Mouse (Mus musculus): Measurements from ENCODE around the gene Cic.

Cic gene

DNA sequence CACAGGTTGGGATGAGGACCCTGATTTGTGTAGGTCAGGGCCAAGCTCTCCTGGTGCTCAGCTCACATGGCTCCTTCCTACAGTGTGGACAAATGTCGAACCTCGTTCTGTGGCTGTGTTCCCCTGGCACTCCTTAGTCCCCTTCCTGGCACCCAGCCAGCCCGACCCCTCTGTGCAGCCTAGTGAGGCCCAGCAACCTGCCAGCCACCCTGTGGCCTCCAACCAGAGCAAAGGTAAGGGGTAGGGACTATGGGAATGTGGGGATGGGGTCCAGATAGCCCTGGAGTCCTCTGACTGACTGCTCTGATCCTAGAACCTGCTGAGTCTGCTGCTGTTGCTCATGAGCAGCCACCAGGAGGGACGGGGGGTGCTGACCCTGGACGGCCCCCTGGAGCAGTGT lies 17.3 kb downstream of the Cic start:
- peak; percentile 18 for DNase-seq

DNA sequence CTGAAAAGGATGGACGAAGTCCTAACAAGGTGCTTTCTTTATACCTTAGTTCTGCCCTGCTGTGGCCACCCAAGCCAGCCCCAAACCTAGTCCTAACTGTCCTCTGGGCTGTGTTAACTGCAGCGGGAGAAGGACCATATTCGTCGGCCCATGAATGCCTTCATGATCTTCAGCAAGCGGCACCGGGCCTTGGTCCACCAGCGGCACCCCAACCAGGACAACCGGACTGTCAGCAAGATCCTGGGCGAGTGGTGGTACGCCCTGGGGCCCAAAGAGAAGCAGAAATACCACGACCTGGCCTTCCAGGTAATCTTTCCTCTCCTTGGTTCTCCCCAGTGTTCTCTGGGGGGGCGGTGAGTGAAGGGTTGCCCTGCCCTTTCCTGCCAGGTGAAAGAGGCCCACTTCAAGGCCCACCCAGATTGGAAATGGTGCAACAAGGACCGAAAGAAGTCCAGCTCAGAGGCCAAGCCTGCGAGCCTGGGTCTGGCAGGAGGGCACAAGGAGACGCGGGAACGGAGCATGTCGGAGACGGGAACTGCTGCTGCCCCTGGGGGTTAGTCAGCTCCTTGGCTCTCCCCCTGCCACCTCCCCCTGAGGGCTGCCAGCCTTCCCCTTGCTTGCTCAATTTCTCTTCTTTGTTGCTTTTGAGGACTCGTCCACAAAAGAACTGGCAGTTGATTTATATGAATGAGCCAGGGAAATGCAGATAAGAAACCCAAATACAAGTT lies 18.2 kb downstream of the Cic start:
- no peak for DNase-seq

DNA sequence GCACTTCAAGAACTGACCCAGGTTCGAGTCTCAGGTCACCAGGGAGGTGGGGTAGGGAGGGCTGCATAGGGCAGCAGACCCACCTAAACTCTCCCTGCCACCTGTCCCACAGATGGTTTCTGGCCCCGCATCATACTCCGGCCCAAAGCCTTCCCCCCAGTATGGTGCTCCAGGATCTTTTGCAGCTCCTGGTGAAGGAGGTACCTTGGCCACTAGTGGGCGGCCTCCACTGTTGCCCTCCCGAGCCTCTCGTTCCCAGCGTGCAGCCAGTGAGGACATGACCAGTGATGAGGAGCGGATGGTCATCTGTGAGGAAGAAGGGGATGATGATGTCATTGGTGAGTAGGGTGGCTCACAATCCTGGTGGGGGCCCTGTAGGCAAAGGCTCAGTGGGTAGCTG lies 19.5 kb downstream of the Cic start:
- DNase-seq = no peak

DNA sequence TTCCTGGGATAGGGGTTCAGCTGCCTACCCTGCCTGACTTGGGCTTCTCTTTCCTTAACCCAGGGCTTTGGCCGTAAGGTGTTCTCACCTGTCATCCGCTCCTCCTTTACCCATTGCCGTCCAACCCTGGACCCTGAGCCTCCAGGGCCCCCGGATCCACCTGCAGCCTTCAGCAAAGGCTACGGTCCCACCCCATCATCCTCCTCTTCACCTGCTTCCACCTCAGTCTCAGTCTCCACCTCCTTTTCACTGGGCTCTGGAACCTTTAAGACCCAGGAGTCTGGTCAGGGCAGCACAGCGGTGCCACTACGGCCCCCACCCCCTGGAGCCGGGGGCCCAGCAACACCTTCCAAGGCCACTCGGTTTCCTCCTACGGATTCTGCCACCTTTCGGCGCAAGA lies 20.5 kb downstream of the Cic start:
- no peak for DNase-seq

DNA sequence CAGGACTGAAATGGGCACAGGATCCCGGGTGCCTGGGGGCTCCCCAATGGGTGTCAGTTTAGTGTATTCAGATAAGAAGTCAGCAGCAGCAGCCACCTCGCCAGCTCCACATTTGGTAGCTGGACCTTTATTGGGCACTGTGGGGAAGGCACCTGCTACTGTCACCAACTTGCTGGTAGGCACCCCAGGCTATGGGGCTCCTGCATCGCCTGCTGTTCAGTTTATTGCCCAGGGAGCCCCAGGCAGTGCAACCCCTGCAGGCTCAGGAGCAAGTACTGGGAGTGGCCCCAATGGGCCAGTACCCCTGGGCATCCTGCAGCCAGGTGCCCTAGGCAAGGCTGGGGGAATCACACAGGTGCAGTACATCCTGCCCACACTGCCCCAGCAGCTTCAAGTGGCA lies 21.2 kb downstream of the Cic start:
- no peak for DNase-seq

DNA sequence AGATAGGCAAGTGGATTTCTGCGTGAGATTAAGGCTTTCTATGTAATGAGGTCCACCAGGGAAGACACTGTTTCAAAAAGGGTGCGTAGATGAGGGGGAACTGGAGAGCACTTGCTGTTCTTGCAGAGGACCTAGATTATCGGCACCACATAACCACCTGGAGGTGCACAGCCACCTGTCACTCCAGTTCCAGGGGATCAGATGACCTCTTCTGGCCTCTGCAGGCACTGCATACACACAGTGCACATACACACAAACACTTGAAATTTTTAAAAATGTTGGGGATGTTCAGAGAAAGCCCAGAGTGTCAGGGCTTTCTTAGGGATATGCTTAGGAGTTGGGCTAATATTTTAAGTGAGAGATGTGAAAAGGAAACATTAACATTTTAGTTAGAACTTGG lies 22.4 kb downstream of the Cic start:
- DNase-seq = no peak

DNA sequence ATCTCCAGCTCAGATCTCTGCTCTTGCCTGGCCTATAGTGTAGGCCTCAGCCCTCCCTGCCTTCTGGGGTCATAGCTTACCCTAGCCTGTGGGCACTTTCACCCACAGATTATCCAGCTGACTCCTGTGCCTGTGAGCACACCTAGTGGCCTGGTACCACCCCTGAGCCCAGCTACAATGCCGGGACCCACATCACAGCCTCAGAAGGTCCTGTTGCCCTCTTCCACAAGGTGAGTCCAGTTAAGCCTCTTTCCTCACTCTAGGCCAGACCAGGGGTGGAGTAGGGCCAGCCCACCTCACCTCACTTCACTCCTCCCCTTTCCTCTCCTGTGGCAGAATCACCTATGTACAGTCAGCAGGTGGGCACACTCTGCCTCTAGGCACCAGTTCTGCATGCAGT lies 23.0 kb downstream of the Cic start:
- peak; percentile 30 for DNase-seq

DNA sequence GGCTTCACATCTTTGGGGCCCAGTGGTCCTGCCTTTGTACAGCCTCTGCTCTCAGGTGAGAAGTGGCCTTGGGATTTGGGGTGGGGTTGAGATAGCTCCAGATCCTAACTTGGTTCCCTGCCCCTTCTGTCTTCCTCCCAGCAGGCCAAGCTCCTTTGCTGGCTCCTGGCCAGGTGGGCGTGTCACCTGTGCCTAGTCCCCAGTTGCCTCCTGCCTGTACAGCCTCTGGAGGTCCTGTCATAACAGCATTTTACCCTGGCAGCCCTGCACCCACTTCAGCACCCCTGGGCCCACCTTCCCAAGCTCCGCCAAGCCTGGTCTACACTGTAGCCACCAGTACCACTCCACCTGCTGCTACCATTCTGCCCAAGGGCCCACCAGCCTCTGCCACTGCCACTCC lies 23.4 kb downstream of the Cic start:
- peak; percentile 40 for DNase-seq

DNA sequence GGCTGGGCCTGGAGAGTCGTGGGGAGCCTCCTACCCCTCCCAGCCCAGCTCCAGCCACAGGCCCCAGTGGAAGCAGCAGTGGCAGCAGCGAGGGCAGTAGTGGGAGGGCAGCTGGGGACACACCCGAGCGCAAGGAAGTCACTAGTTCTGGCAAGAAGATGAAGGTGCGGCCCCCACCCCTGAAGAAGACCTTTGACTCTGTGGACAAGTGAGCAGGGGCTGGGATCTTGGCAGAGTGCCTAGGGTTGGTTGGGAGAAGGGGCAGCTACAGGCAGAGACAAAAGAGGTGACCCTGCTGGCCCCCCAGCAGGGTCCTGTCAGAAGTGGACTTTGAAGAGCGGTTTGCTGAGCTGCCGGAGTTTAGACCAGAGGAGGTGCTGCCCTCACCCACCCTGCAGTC lies 24.6 kb downstream of the Cic start:
- no peak for DNase-seq

DNA sequence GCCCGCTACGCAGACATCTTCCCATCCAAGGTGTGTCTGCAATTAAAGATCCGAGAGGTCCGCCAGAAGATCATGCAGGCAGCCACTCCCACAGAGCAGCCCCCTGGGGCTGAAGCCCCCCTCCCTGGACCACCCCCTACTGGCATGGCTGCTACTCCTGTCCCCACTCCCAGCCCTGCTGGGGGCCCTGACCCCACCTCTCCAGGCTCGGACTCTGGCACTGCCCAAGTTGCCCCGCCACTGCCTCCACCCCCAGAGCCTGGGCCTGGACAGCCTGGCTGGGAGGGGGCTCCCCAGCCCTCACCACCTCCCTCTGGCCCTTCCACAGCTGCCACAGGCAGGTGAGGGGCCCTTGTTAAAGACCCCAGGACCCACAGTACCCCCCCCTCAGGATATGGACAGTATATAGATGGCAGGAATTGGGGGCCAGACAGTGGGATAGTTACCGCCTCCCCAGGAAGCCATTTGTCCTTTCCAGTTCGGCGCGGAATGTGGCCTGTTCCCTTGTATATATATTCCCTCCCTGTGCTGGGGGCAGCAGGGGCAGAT lies 25.8 kb downstream of the Cic start:
- no peak for DNase-seq

DNA sequence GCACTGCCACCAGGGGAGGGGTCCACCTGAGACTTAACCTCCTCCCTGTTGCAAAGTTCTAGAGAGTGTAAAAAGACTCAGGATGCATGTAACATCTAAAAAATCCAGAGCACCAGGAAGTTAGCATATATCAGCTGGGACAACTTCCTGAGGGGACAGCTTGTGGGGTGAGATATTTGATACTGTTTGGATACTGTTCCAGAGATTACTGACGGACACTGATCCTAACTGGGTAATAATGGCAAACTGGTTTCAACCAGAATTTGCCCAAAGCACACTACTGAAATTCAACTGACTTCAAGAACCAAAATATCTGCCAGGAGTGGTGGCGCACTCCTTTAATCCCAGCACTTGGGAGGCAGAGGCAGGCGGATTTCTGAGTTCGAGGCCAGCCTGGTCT lies 27.0 kb downstream of the Cic start:
- DNase-seq = no peak

DNA sequence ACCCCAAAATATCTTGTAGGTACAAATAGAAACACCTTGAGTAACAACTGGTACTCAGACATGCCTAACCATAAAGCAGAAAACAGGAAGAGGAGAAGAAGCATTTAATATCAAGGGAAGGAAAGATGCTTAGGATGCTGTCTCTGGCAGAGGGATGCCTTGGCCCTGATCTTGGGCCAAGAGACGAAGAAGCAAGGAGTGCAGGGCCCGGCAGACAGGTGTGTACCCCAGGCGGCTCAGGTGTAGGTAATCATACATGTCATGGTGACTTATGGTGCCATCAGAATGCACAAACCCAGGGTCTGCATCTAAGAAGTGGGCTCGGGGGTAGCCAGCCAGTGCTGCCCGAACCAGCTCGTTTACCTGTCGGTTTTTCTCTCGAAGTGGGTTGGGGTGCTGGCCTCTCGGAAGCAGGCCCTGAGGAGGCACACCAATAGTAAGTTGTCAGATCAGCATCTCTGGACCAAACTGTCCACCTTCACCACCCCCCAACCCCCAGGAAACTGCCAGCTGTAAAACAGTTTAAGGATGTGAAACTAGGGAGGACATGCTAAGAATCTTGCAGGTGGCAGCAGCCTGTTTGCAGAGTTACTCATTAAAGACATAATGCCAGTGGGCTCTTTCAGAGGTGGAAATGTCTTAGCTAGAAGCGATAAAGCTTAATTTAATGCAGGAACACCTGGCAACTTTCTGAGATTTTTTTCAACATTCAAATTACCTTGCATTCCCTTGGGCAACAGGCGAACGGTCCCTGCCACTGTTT lies 27.6 kb downstream of the Cic start:
- DNase-seq = no peak

DNA sequence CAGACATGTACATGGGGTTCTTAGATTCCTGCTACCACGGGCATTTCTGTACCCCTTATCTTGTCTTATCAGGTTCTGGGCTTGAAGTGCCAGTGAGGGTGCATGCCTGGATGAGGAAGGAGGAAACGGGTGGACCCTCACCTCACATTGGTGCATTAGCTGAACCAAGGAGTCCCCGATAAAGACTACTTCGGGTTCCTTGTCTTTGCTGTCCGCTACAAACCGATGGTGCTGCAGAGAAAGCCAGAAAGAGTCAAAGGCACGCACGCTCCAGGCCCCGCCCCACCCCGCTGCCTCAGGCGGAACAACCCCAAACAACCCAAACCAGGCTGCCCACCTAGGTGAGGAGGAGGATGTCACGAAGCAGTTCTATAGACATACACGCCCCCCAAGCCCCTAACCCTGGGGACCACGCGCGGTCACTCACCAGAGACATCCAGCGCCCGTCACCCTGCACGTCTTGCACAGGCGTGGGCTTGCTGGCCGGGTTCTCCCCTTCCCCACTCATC lies 29.5 kb downstream of the Cic start:
- DNase-seq = no peak

DNA sequence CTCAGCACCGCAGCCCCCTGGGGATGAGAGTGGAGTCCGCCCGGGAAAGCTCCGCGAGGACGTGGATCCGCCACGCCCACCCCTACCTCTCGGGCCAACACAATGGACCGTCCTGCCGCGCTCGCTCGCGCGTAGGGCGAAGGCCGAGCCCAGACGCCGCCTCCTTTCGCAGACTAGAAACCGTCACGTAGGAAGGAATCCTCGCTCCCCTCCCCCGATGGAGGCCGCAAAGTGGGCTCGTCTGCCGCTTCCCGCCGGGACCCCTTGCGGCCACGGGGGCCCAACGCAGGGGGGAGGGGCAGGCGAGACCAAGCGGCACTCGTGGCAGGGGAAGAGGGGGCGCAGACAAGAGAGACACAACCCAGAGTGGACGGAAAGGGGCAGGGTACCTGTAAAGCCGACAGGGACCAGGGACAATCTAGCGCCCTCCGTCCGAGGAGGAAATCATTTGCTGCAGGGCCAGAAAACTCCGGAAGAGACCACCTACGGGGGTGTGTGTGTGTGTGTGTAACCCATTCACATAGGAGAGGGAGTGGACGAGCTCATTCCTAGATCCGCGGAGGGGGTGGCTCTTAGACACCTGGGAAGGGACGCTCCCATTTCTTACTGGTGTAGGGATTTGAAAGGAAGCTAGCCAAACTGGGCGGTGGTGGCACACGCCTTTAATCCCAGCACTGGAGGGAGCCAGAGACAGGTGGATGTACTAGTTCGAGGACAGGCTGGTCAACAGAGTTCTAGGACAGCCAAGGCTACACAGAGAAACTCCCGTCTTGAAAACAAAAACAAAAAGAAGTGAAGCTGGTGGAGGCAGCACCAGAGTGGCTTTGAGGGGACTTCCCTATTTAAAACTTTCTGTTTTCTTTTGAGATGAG lies 30.2 kb downstream of the Cic start, which contains the start of gene Pafah1b3:
TSS of gene Pafah1b3 (minus strand) at position 533 of the 872 bp plus-strand sequence.
- peak; percentile 99 for DNase-seq

DNA sequence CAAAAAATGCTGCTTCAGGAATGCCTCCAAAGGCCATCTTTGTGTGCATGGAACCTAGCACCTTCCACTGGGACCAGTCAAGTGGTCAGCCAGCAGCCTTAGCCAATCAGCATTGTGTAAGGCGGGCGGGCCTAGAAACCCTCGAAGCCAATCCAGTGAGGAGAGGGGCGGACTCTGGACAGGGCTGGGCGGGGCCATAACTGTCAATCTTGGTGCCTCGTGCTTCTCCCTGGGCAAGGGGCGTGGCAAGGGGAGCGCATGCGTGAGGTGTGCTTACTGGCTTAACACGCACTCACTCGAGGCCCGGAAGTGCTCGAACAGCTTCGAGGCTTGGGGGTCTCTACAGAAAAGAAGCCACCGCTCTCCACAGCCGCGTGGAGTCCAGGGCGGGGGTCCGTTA lies 33.6 kb downstream of the Cic start, which contains the start of gene Prr19:
TSS of gene Prr19 (plus strand) at position 349 of the 400 bp plus-strand sequence.
- DNase-seq = peak; percentile 86

DNA sequence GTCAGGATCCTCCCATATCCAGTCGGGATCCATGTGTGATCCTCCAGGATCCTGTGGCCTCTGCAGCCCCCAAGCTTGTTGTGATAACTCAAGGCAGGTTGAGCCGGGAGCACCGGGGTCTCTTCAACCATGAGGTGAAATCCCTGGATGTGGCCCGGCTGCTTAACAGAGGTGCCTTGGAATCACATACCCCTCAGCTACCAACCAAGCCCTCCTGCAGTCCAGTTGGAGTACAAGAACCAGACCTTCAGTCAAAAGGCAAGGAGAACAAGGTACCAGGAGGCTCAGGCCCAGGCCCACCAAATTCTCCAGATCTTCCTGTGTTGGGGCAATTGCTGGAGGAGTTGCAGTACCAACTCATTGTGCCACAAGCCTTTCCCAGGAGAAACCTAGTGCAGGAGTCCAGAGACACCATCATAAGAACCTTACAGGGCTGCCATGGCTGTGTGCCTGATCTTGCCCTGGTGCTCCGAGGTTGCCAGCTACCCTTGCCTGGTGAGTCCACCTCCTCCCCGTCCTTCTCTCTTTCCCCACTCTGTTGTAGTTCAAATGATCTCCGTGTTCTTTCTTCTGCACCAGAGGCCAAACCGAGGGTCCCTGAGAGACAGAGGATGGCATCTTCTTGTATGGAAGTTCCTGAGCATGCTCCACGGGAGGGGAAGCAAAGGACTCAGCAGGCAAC lies 35.6 kb downstream of the Cic start:
- no peak for DNase-seq

DNA sequence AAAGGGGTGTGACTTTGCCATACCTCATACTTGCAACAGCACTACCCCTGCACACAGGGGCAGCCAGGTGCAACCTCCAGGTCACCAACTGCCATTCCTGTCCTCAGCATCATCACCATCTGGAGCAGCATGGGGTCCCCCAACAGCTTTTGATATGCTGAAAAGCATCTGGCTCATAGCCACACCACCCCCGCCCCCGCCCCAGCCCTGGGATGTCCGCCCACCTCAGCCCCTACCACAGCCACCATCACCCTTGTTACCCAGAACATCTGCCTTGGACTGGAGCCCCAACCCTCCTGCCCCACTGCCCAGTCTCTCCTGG lies 36.1 kb downstream of the Cic start:
- DNase-seq = no peak

DNA sequence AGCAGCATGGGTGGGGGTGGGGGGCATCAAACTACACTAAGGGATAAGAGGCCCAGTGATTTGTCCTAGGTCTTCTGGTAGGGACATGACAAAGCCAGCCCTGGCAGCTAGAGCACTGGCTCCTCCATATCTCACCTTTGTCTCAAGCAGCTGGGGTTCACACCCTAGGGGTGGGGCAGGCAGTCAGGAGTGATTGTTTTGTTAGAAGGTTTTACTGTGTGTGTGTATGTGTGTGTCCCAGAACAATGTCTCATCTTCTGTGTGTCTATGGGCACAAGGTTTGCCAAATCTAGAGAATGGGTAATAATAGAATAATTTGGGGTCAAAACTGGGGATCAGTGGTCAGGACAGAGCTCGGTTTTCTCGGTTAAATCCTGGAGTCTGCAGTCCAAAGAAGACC lies 38.0 kb downstream of the Cic start:
- DNase-seq = no peak

DNA sequence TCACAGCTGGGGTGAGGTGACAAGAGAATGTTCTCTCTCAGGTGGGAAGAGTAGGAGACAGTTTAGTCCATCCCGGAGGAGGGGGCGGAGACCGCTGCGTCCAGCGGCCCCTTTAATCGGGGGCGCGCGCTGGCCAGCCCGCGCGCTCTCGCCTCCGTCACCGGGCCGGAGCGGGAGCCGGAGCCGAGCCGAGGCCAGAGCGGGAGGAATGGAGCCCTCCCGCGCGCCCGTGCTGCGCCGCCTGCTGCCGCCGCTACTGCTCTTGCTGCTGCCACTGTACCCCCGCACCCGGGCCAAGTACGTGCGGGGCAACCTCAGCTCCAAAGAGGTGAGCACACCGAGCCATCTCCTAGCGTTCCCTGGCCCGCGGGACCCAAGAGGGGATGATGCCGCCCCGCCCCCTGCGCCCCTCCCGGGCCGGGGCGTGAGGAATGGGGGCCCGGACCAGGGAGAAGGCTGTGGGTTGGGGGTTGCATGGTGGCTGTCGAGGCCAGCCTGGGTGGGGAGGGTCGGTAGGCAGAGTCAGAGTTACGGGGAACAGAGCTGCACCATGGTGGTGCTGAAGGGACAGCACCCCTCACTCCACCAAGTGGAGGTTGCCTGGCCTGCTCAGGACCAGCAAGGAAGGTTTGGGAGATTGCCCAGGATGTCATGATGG lies 38.6 kb downstream of the Cic start, which contains the start of gene Tmem145:
TSS of gene Tmem145 (plus strand) at position 151 of the 658 bp plus-strand sequence.
- peak; percentile 84 for DNase-seq

DNA sequence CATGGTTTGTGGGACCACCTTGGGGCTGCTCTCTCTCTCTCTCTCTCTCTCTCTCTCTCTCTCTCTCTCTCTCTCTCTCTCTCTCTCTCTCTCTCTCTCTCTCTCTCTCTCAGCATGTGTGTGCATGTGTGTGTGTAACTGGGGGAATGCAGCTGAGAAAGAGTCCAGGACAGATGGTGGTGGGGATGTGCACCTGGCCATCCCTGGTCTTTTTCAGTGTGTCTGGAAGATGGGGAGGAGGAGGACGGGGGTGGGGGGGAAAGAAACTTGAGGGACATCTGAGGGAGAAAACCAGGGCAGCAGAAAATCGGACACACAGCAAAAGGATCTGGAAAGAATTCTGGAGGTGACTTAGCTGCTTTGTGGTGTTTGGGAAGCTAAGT lies 39.1 kb downstream of the Cic start:
- no peak for DNase-seq

DNA sequence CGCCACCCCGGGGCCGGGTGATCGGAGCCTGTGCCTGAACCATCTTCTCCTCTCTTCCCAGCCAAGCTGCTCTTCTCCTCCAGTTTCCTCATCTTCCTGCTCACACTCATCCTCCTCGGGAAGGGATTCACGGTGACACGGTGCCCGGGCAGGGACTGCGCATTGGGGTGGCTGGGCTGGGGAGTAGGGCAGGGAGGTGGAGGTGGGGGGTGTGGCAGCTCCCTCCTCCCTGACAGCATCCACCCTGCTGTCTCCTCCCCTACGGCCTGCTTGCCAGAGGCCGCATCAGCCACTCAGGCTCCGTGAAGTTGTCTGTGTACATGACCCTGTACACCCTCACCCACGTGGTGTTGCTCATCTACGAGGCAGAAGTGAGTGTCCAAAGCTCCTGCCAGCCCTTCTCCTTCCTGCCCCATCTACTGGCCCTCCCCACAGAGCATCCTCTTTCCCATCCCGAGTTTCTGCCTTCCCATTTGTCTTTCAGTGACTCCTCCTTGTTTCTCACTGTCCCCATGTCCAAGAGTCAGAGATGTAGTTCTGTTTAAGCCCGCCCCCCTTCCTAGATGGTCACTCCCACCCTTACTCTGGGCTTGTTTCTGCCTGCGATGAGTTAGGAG lies 41.3 kb downstream of the Cic start:
- no peak for DNase-seq
